In genomic region chr16:4512661-4513438, GRCm38 (mm10) we compare ENCODE assay signal across 8 mouse cellular contexts. TPM values are rescaled to one million over a fixed set of nuclear protein-coding genes. Genes with fewer than 3 reads are reported as not detected.
DNase-seq lines count a peak whose midpoint lies in the region; ATAC-seq and TF ChIP-seq lines count a peak whose summit lies in the region.
"Had no signal": no experiment of that assay in that cellular context is flagged by ENCODE, and none has a peak within 500 bp of the region (broad histone marks: within the 10 kb centered on the region; RNA-seq: fewer than 3 reads in every experiment).

No protein-coding gene starts in this region.

- H3K4me2 ChIP-seq in intestine, postnatal 0 days (replicated peaks; ENCODE audit: low read depth): no peak overlapping the region
- H3K4me2 ChIP-seq in lung, embryonic 16.5 days (ENCODE audit: low read depth, low read length): no peak overlapping the region
- H3K4me2 ChIP-seq in midbrain, embryonic 15.5 days: no peak overlapping the region

- DNase-seq in 416B (ENCODE audit: low read depth): peak; percentile 70
- DNase-seq in gastrocnemius, postnatal 25 days: peak; percentile 90
- DNase-seq in testis, postnatal 10 days (ENCODE audit: low spot score): peak; percentile 73

- no peak for TF ChIP-seq CTCF in intestine, postnatal 0 days (IDR thresholded peaks at IDR 0.05; ENCODE audit: low read depth)

- no peak overlapping the region for H3K27ac ChIP-seq in intestine, postnatal 0 days (ENCODE audit: low read depth, low read length)
- peak overlapping the region; percentile 42 for H3K27ac ChIP-seq in lung, embryonic 16.5 days (ENCODE audit: low read length)
- no peak overlapping the region for H3K27ac ChIP-seq in midbrain, embryonic 15.5 days
- H3K27ac ChIP-seq: liver, embryonic 14.5 days had no signal

- no peak overlapping the region for H3K4me3 ChIP-seq in intestine, postnatal 0 days (ENCODE audit: low read depth, low read length)
- no peak overlapping the region for H3K4me3 ChIP-seq in lung, embryonic 16.5 days (ENCODE audit: low read length)
- no peak overlapping the region for H3K4me3 ChIP-seq in midbrain, embryonic 15.5 days

- no peaks in the 10 kb centered on the region for H3K9me3 ChIP-seq in intestine, postnatal 0 days (ENCODE audit: control insufficient read depth)
- no peaks in the 10 kb centered on the region for H3K9me3 ChIP-seq in lung, embryonic 16.5 days (ENCODE audit: control insufficient read depth, low read length)
- H3K9me3 ChIP-seq in midbrain, embryonic 15.5 days: no peaks in the 10 kb centered on the region

- WGBS in intestine, postnatal 0 days: 59% methylated on average over 3 of the region's 3 CpGs
- 61% methylated on average over 3 of the region's 3 CpGs for WGBS in lung, embryonic 16.5 days
- WGBS in midbrain, embryonic 15.5 days: 80% methylated on average over 3 of the region's 3 CpGs

- H3K4me1 ChIP-seq in intestine, postnatal 0 days (replicated peaks; ENCODE audit: control insufficient read depth, insufficient read depth, low read length): no peaks in the 10 kb centered on the region
- peaks cover 11% of the 10 kb centered on the region for H3K4me1 ChIP-seq in lung, embryonic 16.5 days (replicated peaks; ENCODE audit: control insufficient read depth, insufficient read depth, low read length)
- H3K4me1 ChIP-seq in midbrain, embryonic 15.5 days: no peaks in the 10 kb centered on the region

- no peak overlapping the region for H3K9ac ChIP-seq in intestine, postnatal 0 days (ENCODE audit: low read depth, low read length)
- no peak overlapping the region for H3K9ac ChIP-seq in lung, embryonic 16.5 days (ENCODE audit: low read length)
- H3K9ac ChIP-seq in midbrain, embryonic 15.5 days: no peak overlapping the region
- H3K9ac ChIP-seq: liver, embryonic 14.5 days had no signal

- no peaks in the 10 kb centered on the region for H3K27me3 ChIP-seq in intestine, postnatal 0 days (replicated peaks; ENCODE audit: control insufficient read depth, insufficient read depth, low read length)
- H3K27me3 ChIP-seq in lung, embryonic 16.5 days (ENCODE audit: control insufficient read depth, insufficient read depth, low read depth, low read length): no peaks in the 10 kb centered on the region
- no peaks in the 10 kb centered on the region for H3K27me3 ChIP-seq in midbrain, embryonic 15.5 days (replicated peaks)

- peak; percentile 45 for ATAC-seq in CD4-positive, CD25-positive, alpha-beta regulatory T cell, adult 4 months
- 0 out of 2 replicates have a peak, but pooled peaks have one; percentile 28 for ATAC-seq in intestine, postnatal 0 days
- ATAC-seq in lung, embryonic 16.5 days (ENCODE audit: low read depth): peak; percentile 87
- no peak for ATAC-seq in midbrain, embryonic 15.5 days (replicated peaks)

- no peaks in the 10 kb centered on the region for H3K36me3 ChIP-seq in intestine, postnatal 0 days (ENCODE audit: control insufficient read depth, insufficient read depth)
- H3K36me3 ChIP-seq in lung, embryonic 16.5 days (ENCODE audit: control insufficient read depth, insufficient read depth, low read length): no peaks in the 10 kb centered on the region
- H3K36me3 ChIP-seq in midbrain, embryonic 15.5 days (replicated peaks): no peaks in the 10 kb centered on the region

RNA-seq across cellular contexts. Expression of gene Srl, which starts 28.8 kb away (rescaled TPM):
- polyA plus RNA-seq in CD4-positive, CD25-positive, alpha-beta regulatory T cell, adult 4 months (2017; shearing (Covaris generic)): under 1 TPM; 0.42 to 0.97 TPM
- total RNA-seq in gastrocnemius, postnatal 25 days (2021): 1,000 to 10,000 TPM; 1,248 to 1,686 TPM
- polyA plus RNA-seq in intestine, postnatal 0 days (2015; fragmentation: Nextera tagmentation; extraction: Ambion mirVana): 2.2 and 2.4 TPM in 2 replicates
- 20.5 and 23.2 TPM in 2 replicates for polyA plus RNA-seq in lung, embryonic 16.5 days (2015; fragmentation: Nextera tagmentation; extraction: Ambion mirVana)
- 25.4 and 29.3 TPM in 2 replicates for polyA plus RNA-seq in midbrain, embryonic 15.5 days (2015; fragmentation: Nextera tagmentation; extraction: Ambion mirVana)

RNA-seq across cellular contexts. Expression of gene Tfap4, which starts 46.8 kb away (rescaled TPM):
- polyA plus RNA-seq in CD4-positive, CD25-positive, alpha-beta regulatory T cell, adult 4 months (2017; shearing (Covaris generic)): 1 to 10 TPM; 6.5 to 7.3 TPM
- total RNA-seq in gastrocnemius, postnatal 25 days (2021): 1 to 10 TPM; 2.3 to 3.2 TPM
- polyA plus RNA-seq in intestine, postnatal 0 days (2015; fragmentation: Nextera tagmentation; extraction: Ambion mirVana): 9.3 and 10.8 TPM in 2 replicates
- 13.2 and 15.5 TPM in 2 replicates for polyA plus RNA-seq in lung, embryonic 16.5 days (2015; fragmentation: Nextera tagmentation; extraction: Ambion mirVana)
- 8.1 and 8.4 TPM in 2 replicates for polyA plus RNA-seq in midbrain, embryonic 15.5 days (2015; fragmentation: Nextera tagmentation; extraction: Ambion mirVana)
